Mouse (Mus musculus): ENCODE measurements at regions not wholly inside any gene's neighbourhood (a gene's known extent, or its start where the extent isn't known, plus 50 kb on each side); places are given as distances from the start of the nearest gene placed in this dataset.

- Histone ChIP-seq H3K4me1 (replicated peaks; ENCODE audit: control insufficient read depth, insufficient read depth, low read length) (no peaks in the 10 kb centered on the region), H3K36me3 (ENCODE audit: control insufficient read depth, insufficient read depth, low read length) (no peaks in the 10 kb centered on the region), H3K4me2 (no peak overlapping the region), H3K9ac (ENCODE audit: low read depth, low read length) (no peak overlapping the region), H3K4me3 (ENCODE audit: low read depth, low read length) (no peak overlapping the region), H3K9me3 (ENCODE audit: control insufficient read depth, low read length) (no peaks in the 10 kb centered on the region), H3K27me3 (replicated peaks; ENCODE audit: control insufficient read depth, insufficient read depth, low read length) (no peaks in the 10 kb centered on the region), H3K27ac (ENCODE audit: low read depth, low read length) (no peak overlapping the region)
- no peak for ATAC-seq (replicated peaks; ENCODE audit: low FRiP score)
- WGBS, result 86% methylated on average over 6 of the region's 6 CpGs
- no peak for DNase-seq (ENCODE audit: low spot score)
These were observed 202.7 kb downstream of the Rpl36a-ps1 start for GRCm38 (mm10) chr14:98791232-98791906.

- no peaks in the 10 kb centered on the region for H3K27me3 ChIP-seq (replicated peaks; ENCODE audit: control insufficient read depth, insufficient read depth, low read length)
- H3K9me3 ChIP-seq (ENCODE audit: control insufficient read depth, low read length), result no peaks in the 10 kb centered on the region
- H3K4me3 ChIP-seq (ENCODE audit: low read depth, low read length), result no peak overlapping the region
- no peak overlapping the region for H3K9ac ChIP-seq (ENCODE audit: low read depth, low read length)
- no peak overlapping the region for H3K4me2 ChIP-seq
- H3K36me3 ChIP-seq (ENCODE audit: control insufficient read depth, insufficient read depth, low read length), result no peaks in the 10 kb centered on the region
- H3K4me1 ChIP-seq (replicated peaks; ENCODE audit: control insufficient read depth, insufficient read depth, low read length), result no peaks in the 10 kb centered on the region
- H3K27ac ChIP-seq (ENCODE audit: low read depth, low read length), result no peak overlapping the region
- WGBS, result 73% methylated on average over 6 of the region's 6 CpGs
- DNase-seq (ENCODE audit: low spot score) (no peak), ATAC-seq (replicated peaks; ENCODE audit: low FRiP score) (no peak)
These were observed 204.3 kb downstream of the Rpl36a-ps1 start for GRCm38 (mm10) chr14:98789794-98790193.

GRCm38 (mm10) chr14:98781711-98782110, 212.4 kb downstream of the Rpl36a-ps1 start:
- Histone ChIP-seq H3K4me1 (replicated peaks; ENCODE audit: control insufficient read depth, insufficient read depth, low read length) (no peaks in the 10 kb centered on the region), H3K36me3 (ENCODE audit: control insufficient read depth, insufficient read depth, low read length) (no peaks in the 10 kb centered on the region), H3K27me3 (replicated peaks; ENCODE audit: control insufficient read depth, insufficient read depth, low read length) (no peaks in the 10 kb centered on the region), H3K4me3 (ENCODE audit: low read depth, low read length) (no peak overlapping the region), H3K27ac (ENCODE audit: low read depth, low read length) (no peak overlapping the region), H3K9ac (ENCODE audit: low read depth, low read length) (no peak overlapping the region), H3K4me2 (no peak overlapping the region), H3K9me3 (ENCODE audit: control insufficient read depth, low read length) (no peaks in the 10 kb centered on the region)
- WGBS, result 94% methylated on average over 12 of the region's 12 CpGs
- no peak for ATAC-seq (replicated peaks; ENCODE audit: low FRiP score)
- no peak for DNase-seq (ENCODE audit: low spot score)

- Histone ChIP-seq H3K36me3 (ENCODE audit: control insufficient read depth, insufficient read depth, low read length) (no peaks in the 10 kb centered on the region), H3K9me3 (ENCODE audit: control insufficient read depth, low read length) (no peaks in the 10 kb centered on the region), H3K4me3 (ENCODE audit: low read depth, low read length) (no peak overlapping the region), H3K4me2 (no peak overlapping the region), H3K9ac (ENCODE audit: low read depth, low read length) (no peak overlapping the region), H3K27me3 (replicated peaks; ENCODE audit: control insufficient read depth, insufficient read depth, low read length) (no peaks in the 10 kb centered on the region), H3K27ac (ENCODE audit: low read depth, low read length) (no peak overlapping the region), H3K4me1 (replicated peaks; ENCODE audit: control insufficient read depth, insufficient read depth, low read length) (no peaks in the 10 kb centered on the region)
- DNase-seq (ENCODE audit: low spot score) (no peak), ATAC-seq (replicated peaks; ENCODE audit: low FRiP score) (no peak)
- 67% methylated on average over 4 of the region's 4 CpGs for WGBS
These were observed 222.0 kb downstream of the Rpl36a-ps1 start for GRCm38 (mm10) chr14:98772080-98772479.

- ATAC-seq (replicated peaks; ENCODE audit: low FRiP score), result no peak
- DNase-seq (ENCODE audit: low spot score), result no peak
- WGBS, result 75% methylated on average over 2 of the region's 2 CpGs
- Histone ChIP-seq H3K4me3 (ENCODE audit: low read depth, low read length) (no peak overlapping the region), H3K36me3 (ENCODE audit: control insufficient read depth, insufficient read depth, low read length) (no peaks in the 10 kb centered on the region), H3K4me2 (no peak overlapping the region), H3K27me3 (replicated peaks; ENCODE audit: control insufficient read depth, insufficient read depth, low read length) (no peaks in the 10 kb centered on the region), H3K9ac (ENCODE audit: low read depth, low read length) (no peak overlapping the region), H3K4me1 (replicated peaks; ENCODE audit: control insufficient read depth, insufficient read depth, low read length) (no peaks in the 10 kb centered on the region), H3K27ac (ENCODE audit: low read depth, low read length) (no peak overlapping the region), H3K9me3 (ENCODE audit: control insufficient read depth, low read length) (no peaks in the 10 kb centered on the region)
These were observed 225.3 kb downstream of the Rpl36a-ps1 start for GRCm38 (mm10) chr14:98768845-98769244.

- no peak for ATAC-seq (replicated peaks; ENCODE audit: low FRiP score)
- Histone ChIP-seq H3K27me3 (replicated peaks; ENCODE audit: control insufficient read depth, insufficient read depth, low read length) (no peaks in the 10 kb centered on the region), H3K4me3 (ENCODE audit: low read depth, low read length) (no peak overlapping the region), H3K27ac (ENCODE audit: low read depth, low read length) (no peak overlapping the region), H3K9ac (ENCODE audit: low read depth, low read length) (no peak overlapping the region), H3K9me3 (ENCODE audit: control insufficient read depth, low read length) (no peaks in the 10 kb centered on the region), H3K36me3 (ENCODE audit: control insufficient read depth, insufficient read depth, low read length) (no peaks in the 10 kb centered on the region), H3K4me1 (replicated peaks; ENCODE audit: control insufficient read depth, insufficient read depth, low read length) (no peaks in the 10 kb centered on the region), H3K4me2 (no peak overlapping the region)
- WGBS, result 79% methylated on average over 7 of the region's 7 CpGs
- DNase-seq (ENCODE audit: low spot score), result no peak
These were observed 226.6 kb downstream of the Rpl36a-ps1 start for GRCm38 (mm10) chr14:98767481-98767880.

GRCm38 (mm10) chr14:98765358-98765757, 228.8 kb downstream of the Rpl36a-ps1 start:
- DNase-seq (ENCODE audit: low spot score) (no peak), ATAC-seq (replicated peaks; ENCODE audit: low FRiP score) (no peak)
- Histone ChIP-seq H3K9ac (ENCODE audit: low read depth, low read length) (no peak overlapping the region), H3K9me3 (ENCODE audit: control insufficient read depth, low read length) (no peaks in the 10 kb centered on the region), H3K36me3 (ENCODE audit: control insufficient read depth, insufficient read depth, low read length) (no peaks in the 10 kb centered on the region), H3K4me3 (ENCODE audit: low read depth, low read length) (no peak overlapping the region), H3K27ac (ENCODE audit: low read depth, low read length) (no peak overlapping the region), H3K27me3 (replicated peaks; ENCODE audit: control insufficient read depth, insufficient read depth, low read length) (no peaks in the 10 kb centered on the region), H3K4me2 (no peak overlapping the region), H3K4me1 (replicated peaks; ENCODE audit: control insufficient read depth, insufficient read depth, low read length) (no peaks in the 10 kb centered on the region)

GRCm38 (mm10) chr14:98750766-98751165, 243.4 kb downstream of the Rpl36a-ps1 start:
- H3K9ac ChIP-seq (ENCODE audit: low read depth, low read length), result no peak overlapping the region
- no peak for ATAC-seq (replicated peaks; ENCODE audit: low FRiP score)
- H3K4me3 ChIP-seq (ENCODE audit: low read depth, low read length), result no peak overlapping the region
- no peak for DNase-seq (ENCODE audit: low spot score)
- no peaks in the 10 kb centered on the region for H3K27me3 ChIP-seq (replicated peaks; ENCODE audit: control insufficient read depth, insufficient read depth, low read length)
- no peaks in the 10 kb centered on the region for H3K36me3 ChIP-seq (ENCODE audit: control insufficient read depth, insufficient read depth, low read length)
- H3K9me3 ChIP-seq (ENCODE audit: control insufficient read depth, low read length), result 0 out of 2 replicates have a peak, but pooled peaks cover 3% of the 10 kb centered on the region
- no peaks in the 10 kb centered on the region for H3K4me1 ChIP-seq (replicated peaks; ENCODE audit: control insufficient read depth, insufficient read depth, low read length)
- 84% methylated on average over 6 of the region's 6 CpGs for WGBS
- H3K4me2 ChIP-seq, result no peak overlapping the region
- no peak overlapping the region for H3K27ac ChIP-seq (ENCODE audit: low read depth, low read length)

Data from liver, embryonic 11.5 days (tissue).